Mouse (Mus musculus) embryonic facial prominence, embryonic 15.5 days (tissue): ENCODE measurements around the gene Ap2b1. TPM values are rescaled to one million over a fixed set of nuclear protein-coding genes. Genes with fewer than 3 reads are reported as not detected.

Experiments
- ATAC-seq: fragments of 200-750 bp; cut with Nextera tagmentation; 2 replicates; pipeline ENCODE4 v1.8.0; 2017; ENCODE audit warnings: low read depth, moderate TSS enrichment; ENCODE audit not compliant: insufficient number of reproducible peaks, low FRiP score, low TSS enrichment
- H3K27ac ChIP-seq: fragments of 300-500 bp; sonication (generic); replicated peaks from 2 replicates; pipeline ENCODE4 v1.5.1; 2015; ENCODE audit warnings: mild to moderate bottlenecking, inconsistent platforms
- H3K27me3 ChIP-seq: fragments of 300-500 bp; sonication (generic); 2 replicates; pipeline ENCODE4 v1.6.1; 2015; ENCODE audit warnings: inconsistent platforms
- H3K36me3 ChIP-seq: fragments of 300-500 bp; sonication (generic); 2 replicates; pipeline ENCODE4 v1.6.1; 2015; ENCODE audit warnings: mild to moderate bottlenecking, inconsistent platforms
- H3K4me1 ChIP-seq: fragments of 300-500 bp; sonication (generic); 2 replicates; pipeline ENCODE4 v1.6.1; 2015; ENCODE audit warnings: inconsistent platforms
- H3K4me2 ChIP-seq: fragments of 300-500 bp; sonication (generic); replicated peaks from 2 replicates; pipeline ENCODE4 v1.6.1; 2015; ENCODE audit warnings: mild to moderate bottlenecking, inconsistent platforms
- H3K4me3 ChIP-seq: fragments of 300-500 bp; sonication (generic); replicated peaks from 2 replicates; pipeline ENCODE4 v1.5.1; 2015; ENCODE audit warnings: mild to moderate bottlenecking, inconsistent platforms
- H3K9ac ChIP-seq: fragments of 300-500 bp; sonication (generic); 2 replicates; pipeline ENCODE4 v1.6.1; 2015; ENCODE audit warnings: inconsistent platforms
- H3K9me3 ChIP-seq: fragments of 300-500 bp; sonication (generic); replicated peaks from 2 replicates; pipeline ENCODE4 v1.6.1; 2016; ENCODE audit warnings: inconsistent platforms
- WGBS: fragments of 180-500 bp; shearing (Covaris S2); methylation state at CpG from one replicate; pipeline ENCODE4 v1.1.7; 2015; 5-methylcytosine and 5-hydroxymethylcytosine counted together
- polyA plus RNA-seq: library from polyadenylated mRNA; unstranded; fragments of >200 nt; fragmentation: Nextera tagmentation; extraction: Ambion mirVana; gene quantifications from 2 replicates; pipeline ENCODE4 v1.2.1, GENCODE M21; 2015

Ap2b1 gene
- polyA plus RNA-seq, 1 experiment from 2014 or later = 53.9 TPM

- Histone ChIP-seq H3K27me3 (no peaks in the 10 kb centered on the region), H3K9ac (no peak overlapping the region), H3K4me1 (no peaks in the 10 kb centered on the region), H3K4me2 (no peak overlapping the region), H3K36me3 (peaks cover 72% of the 10 kb centered on the region), H3K27ac (no peak overlapping the region), H3K9me3 (no peaks in the 10 kb centered on the region), H3K4me3 (no peak overlapping the region)
- no peak for ATAC-seq
- 59% methylated on average over 2 of the region's 2 CpGs for WGBS
These were observed 40.9 kb downstream of the Ap2b1 start for GRCm38 (mm10) chr11:83339705-83340104.

GRCm38 (mm10) chr11:83341716-83342245, 43.0 kb downstream of the Ap2b1 start:
- Histone ChIP-seq H3K4me2 (no peak overlapping the region), H3K9ac (no peak overlapping the region), H3K4me1 (no peaks in the 10 kb centered on the region), H3K36me3 (peaks cover 62% of the 10 kb centered on the region), H3K27ac (no peak overlapping the region), H3K9me3 (no peaks in the 10 kb centered on the region), H3K27me3 (no peaks in the 10 kb centered on the region), H3K4me3 (no peak overlapping the region)
- 75% methylated on average over 3 of the region's 3 CpGs for WGBS
- no peak for ATAC-seq

DNA sequence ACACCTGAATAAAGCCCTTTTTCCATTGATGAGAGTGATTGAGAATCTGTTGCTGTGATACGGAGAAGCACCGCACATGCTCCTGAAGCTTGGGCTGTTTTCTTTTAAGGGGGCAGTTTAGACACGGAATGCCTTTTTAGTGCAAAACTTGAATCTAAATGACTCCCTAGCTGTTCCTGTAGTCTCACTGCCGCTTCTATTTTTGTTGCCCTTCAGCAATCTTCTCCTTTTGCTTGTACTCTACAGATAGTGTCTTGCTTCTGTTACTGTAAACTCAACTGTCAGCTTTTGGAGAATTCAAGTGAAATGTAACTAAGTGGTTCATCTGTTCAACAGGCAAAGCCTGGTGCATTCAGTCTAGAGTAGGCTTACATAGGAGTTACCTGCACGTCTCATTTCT, 56.6 kb downstream of the Ap2b1 start:
- no peaks in the 10 kb centered on the region for H3K27me3 ChIP-seq
- H3K36me3 ChIP-seq = peaks cover 41% of the 10 kb centered on the region
- no peak for ATAC-seq
- H3K9ac ChIP-seq = no peak overlapping the region
- H3K9me3 ChIP-seq = no peaks in the 10 kb centered on the region
- WGBS = 86% methylated on average over 5 of the region's 5 CpGs
- H3K4me2 ChIP-seq = no peak overlapping the region
- no peaks in the 10 kb centered on the region for H3K4me1 ChIP-seq
- H3K4me3 ChIP-seq = no peak overlapping the region
- H3K27ac ChIP-seq = no peak overlapping the region

DNA sequence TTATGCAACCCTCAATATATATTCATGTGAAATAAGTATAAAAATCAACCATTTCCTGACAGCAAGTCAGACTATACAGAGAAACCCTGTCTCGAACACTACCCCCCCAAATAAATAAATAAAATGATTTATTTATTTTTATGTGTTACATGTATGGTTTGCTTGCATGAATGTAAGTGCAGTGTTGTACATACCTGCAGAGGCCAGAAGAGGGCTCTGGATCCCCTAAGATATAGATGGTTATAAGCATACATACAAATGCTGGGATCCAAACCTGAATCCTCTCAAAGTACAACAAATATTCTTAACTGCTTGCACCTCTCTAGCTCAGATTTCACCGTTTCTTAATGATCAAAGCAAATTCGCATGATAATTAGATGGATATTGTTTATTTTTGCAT, 58.6 kb downstream of the Ap2b1 start:
- Histone ChIP-seq H3K4me1 (no peaks in the 10 kb centered on the region), H3K4me3 (no peak overlapping the region), H3K4me2 (no peak overlapping the region), H3K27ac (no peak overlapping the region), H3K36me3 (peaks cover 22% of the 10 kb centered on the region), H3K9ac (no peak overlapping the region), H3K9me3 (no peaks in the 10 kb centered on the region), H3K27me3 (no peaks in the 10 kb centered on the region)
- no peak for ATAC-seq
- 72% methylated on average over 3 of the region's 3 CpGs for WGBS

DNA sequence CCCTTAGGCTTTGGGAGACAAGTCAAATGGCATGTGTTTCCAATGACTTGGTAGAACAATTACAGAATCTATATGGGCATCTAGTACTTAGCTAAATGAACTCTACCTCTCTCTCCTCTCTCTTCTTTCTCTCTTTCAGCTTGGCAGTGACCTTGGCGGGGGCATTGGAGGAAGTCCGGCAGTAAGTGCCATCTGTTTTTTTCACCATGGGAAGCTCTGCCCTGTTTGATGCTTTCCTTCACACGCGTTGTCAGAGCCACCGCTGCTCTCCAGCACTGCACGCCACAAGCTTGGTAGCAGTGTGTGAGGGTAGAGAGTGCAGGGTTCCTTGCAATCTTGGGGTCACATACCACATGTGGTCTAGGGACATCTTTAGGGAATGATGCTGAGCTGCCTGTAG, 65.8 kb downstream of the Ap2b1 start:
- Histone ChIP-seq H3K27me3 (no peaks in the 10 kb centered on the region), H3K4me1 (no peaks in the 10 kb centered on the region), H3K4me3 (no peak overlapping the region), H3K9me3 (no peaks in the 10 kb centered on the region), H3K36me3 (peaks cover 45% of the 10 kb centered on the region), H3K27ac (no peak overlapping the region), H3K4me2 (no peak overlapping the region), H3K9ac (no peak overlapping the region)
- ATAC-seq = no peak
- 94% methylated on average over 6 of the region's 6 CpGs for WGBS

GRCm38 (mm10) chr11:83371267-83371666, 72.4 kb downstream of the Ap2b1 start:
- H3K36me3 ChIP-seq = peaks cover 62% of the 10 kb centered on the region
- no peak overlapping the region for H3K9ac ChIP-seq
- no peaks in the 10 kb centered on the region for H3K9me3 ChIP-seq
- H3K4me3 ChIP-seq = no peak overlapping the region
- ATAC-seq = no peak
- 91% methylated on average over 4 of the region's 4 CpGs for WGBS
- H3K4me2 ChIP-seq = no peak overlapping the region
- H3K27ac ChIP-seq = no peak overlapping the region
- no peaks in the 10 kb centered on the region for H3K27me3 ChIP-seq
- no peaks in the 10 kb centered on the region for H3K4me1 ChIP-seq

GRCm38 (mm10) chr11:83379745-83380341, 81.0 kb downstream of the Ap2b1 start:
- no peak for ATAC-seq
- Histone ChIP-seq H3K27ac (no peak overlapping the region), H3K9ac (no peak overlapping the region), H3K36me3 (peaks cover 23% of the 10 kb centered on the region), H3K4me3 (no peak overlapping the region), H3K9me3 (no peaks in the 10 kb centered on the region), H3K4me2 (no peak overlapping the region), H3K27me3 (no peaks in the 10 kb centered on the region), H3K4me1 (no peaks in the 10 kb centered on the region)
- 89% methylated on average over 7 of the region's 7 CpGs for WGBS

- Histone ChIP-seq H3K36me3 (peaks cover 13% of the 10 kb centered on the region; the same call in 1 of the 2 replicates), H3K4me1 (no peaks in the 10 kb centered on the region), H3K9me3 (no peaks in the 10 kb centered on the region), H3K4me3 (no peak overlapping the region), H3K27ac (no peak overlapping the region), H3K27me3 (no peaks in the 10 kb centered on the region), H3K4me2 (no peak overlapping the region), H3K9ac (no peak overlapping the region)
- ATAC-seq = no peak
- WGBS = 77% methylated on average over 9 of the region's 9 CpGs
These were observed 84.2 kb downstream of the Ap2b1 start for GRCm38 (mm10) chr11:83382876-83383531.

DNA sequence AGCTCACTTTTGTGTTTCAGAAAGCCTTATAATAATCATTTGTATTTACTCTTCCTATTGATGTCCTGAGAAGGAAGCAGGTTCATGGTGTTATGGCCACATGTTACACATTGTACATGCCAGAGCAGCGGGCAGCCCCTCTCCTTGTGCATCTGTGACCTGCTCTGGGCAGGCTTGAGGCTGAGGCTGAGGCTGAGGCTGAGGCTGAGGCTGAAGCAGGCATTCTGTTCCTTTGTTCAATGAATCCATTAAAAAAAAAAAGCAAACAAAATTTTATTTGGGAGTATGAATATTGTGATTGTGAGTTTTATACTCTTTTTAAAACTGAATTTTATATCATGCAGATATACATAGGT, 84.7 kb downstream of the Ap2b1 start:
- ATAC-seq = no peak
- H3K27ac ChIP-seq = no peak overlapping the region
- no peak overlapping the region for H3K9ac ChIP-seq
- H3K4me2 ChIP-seq = no peak overlapping the region
- H3K4me1 ChIP-seq = no peaks in the 10 kb centered on the region
- H3K36me3 ChIP-seq = peaks cover 13% of the 10 kb centered on the region; the same call in 1 of the 2 replicates
- H3K27me3 ChIP-seq = no peaks in the 10 kb centered on the region
- 91% methylated on average over 1 of the region's 1 CpGs for WGBS
- H3K4me3 ChIP-seq = no peak overlapping the region
- H3K9me3 ChIP-seq = no peaks in the 10 kb centered on the region

- Histone ChIP-seq H3K4me2 (no peak overlapping the region), H3K4me3 (no peak overlapping the region), H3K27ac (no peak overlapping the region), H3K9ac (no peak overlapping the region), H3K4me1 (no peaks in the 10 kb centered on the region), H3K27me3 (no peaks in the 10 kb centered on the region), H3K36me3 (peaks cover 35% of the 10 kb centered on the region), H3K9me3 (no peaks in the 10 kb centered on the region)
- WGBS = 87% methylated on average over 4 of the region's 4 CpGs
- no peak for ATAC-seq
These were observed 94.2 kb downstream of the Ap2b1 start for GRCm38 (mm10) chr11:83393062-83393461.

DNA sequence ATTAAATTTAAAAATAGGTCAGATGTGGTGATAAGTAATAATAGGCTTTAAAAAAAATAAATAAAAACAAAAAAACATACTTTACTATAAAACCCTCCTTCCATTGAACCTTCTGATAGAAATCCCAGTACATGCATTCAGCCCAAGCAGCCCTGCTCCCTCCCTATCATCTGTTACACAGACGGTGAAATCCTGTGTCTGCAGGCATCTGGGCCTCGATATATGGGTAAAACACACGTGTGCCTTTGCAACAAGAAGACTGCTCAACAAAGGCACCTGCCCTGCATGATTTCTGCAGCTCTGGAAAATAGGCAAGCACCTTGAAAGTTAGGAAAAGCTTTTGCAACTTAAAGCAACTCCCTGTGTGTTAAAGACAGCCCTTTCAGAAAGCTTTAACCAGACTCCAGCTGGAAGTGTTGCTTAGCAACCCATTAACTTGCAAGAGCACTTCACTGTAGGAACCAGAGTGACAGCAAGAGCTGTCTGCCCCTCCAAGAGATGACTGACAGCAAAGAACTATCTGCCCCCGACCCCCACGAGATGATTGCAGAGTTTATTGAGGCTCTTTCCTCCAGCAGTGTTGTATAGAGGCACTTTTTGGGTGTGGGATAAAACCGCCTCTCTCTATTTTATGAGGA, 96.1 kb downstream of the Ap2b1 start:
- Histone ChIP-seq H3K9ac (no peak overlapping the region), H3K36me3 (peaks cover 46% of the 10 kb centered on the region), H3K4me1 (no peaks in the 10 kb centered on the region), H3K9me3 (no peaks in the 10 kb centered on the region), H3K27me3 (no peaks in the 10 kb centered on the region), H3K4me2 (no peak overlapping the region), H3K27ac (no peak overlapping the region), H3K4me3 (no peak overlapping the region)
- ATAC-seq = no peak
- WGBS = 46% methylated on average over 6 of the region's 6 CpGs
